Mouse (Mus musculus) E14TG2a.4 (cell line): ENCODE data around the gene Trim45.

Experiments used
- CTCF ChIP-seq: conservative IDR thresholded peaks from 2 replicates; pipeline ENCODE4 v1.5.1; 2014; ENCODE audit warnings: low read length
- POU5F1 ChIP-seq: IDR thresholded peaks from 2 replicates; pipeline ENCODE4 v1.6.1; 2014; ENCODE audit warnings: low read length, borderline replicate concordance

DNA sequence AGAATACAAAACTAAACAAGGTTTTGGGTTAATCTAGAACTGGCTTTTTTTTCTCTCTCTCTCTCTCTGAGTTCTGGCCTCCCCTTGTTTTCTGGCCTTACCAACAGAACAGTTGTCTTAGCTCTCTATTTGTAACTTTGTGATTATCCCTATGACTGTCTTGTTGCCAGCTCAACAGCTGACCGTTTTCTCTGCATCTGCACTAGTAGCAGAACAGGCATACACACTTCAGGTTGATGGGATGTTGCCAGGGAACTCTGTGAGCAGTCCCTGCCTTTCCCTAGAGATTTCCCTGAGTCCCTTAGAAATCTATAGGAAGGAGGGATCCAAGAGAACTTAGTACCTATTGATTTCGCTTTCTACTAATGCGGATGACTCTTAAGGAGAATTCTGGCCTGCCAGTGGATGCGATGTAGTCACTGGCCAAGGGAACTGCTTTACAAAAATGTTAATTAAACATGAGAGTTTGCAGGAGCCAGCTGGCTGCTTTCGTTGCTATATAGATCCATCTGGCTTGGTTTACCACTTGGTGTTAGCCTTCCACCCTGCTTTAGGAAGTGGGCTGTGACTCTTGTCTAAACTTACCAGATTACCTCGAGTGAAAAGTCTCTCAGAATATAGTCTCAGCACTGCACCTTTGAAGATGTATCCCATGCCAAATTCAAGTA lies 2.2 kb downstream of the Trim45 start:
- TF ChIP-seq CTCF (no peak), POU5F1 (no peak)
